Mouse (Mus musculus) hindbrain, embryonic 14.5 days (tissue): ENCODE results near the gene Hipk3. TPM values are rescaled to one million over a fixed set of nuclear protein-coding genes. Genes with fewer than 3 reads are reported as not detected.

Experiments
- ATAC-seq: fragments of 200-750 bp; cut with Nextera tagmentation; 2 replicates; pipeline ENCODE4 v1.8.0; 2017; ENCODE audit warnings: moderate number of reproducible peaks, mild to moderate bottlenecking, moderate TSS enrichment, moderate library complexity; ENCODE audit not compliant: low FRiP score
- DNase-seq: peaks from one replicate; pipeline ENCODE4 v3.0.0-alpha.2; 2015; ENCODE audit warnings: low spot score
- H3K27ac ChIP-seq: fragments of 300-500 bp; sonication (generic); 2 replicates; pipeline ENCODE4 v1.5.1; 2014; ENCODE audit warnings: mild to moderate bottlenecking, moderate library complexity
- H3K27me3 ChIP-seq: fragments of 300-500 bp; sonication (generic); 2 replicates; pipeline ENCODE4 v1.6.1; 2014; ENCODE audit warnings: mild to moderate bottlenecking, low read length, mixed read lengths; ENCODE audit not compliant: control insufficient read depth, insufficient read depth
- H3K36me3 ChIP-seq: fragments of 300-500 bp; sonication (generic); replicated peaks from 2 replicates; pipeline ENCODE4 v1.6.1; 2014; ENCODE audit not compliant: control insufficient read depth, insufficient read depth
- H3K4me1 ChIP-seq: fragments of 300-500 bp; sonication (generic); replicated peaks from 2 replicates; pipeline ENCODE4 v1.6.1; 2014; ENCODE audit warnings: antibody characterized with exemption, low read length, mixed read lengths; ENCODE audit not compliant: control insufficient read depth, insufficient read depth
- H3K4me2 ChIP-seq: fragments of 300-500 bp; sonication (generic); replicated peaks from 2 replicates; pipeline ENCODE4 v1.6.1; 2014; ENCODE audit warnings: mild to moderate bottlenecking, moderate library complexity
- H3K4me3 ChIP-seq: fragments of 300-500 bp; sonication (generic); replicated peaks from 2 replicates; pipeline ENCODE4 v1.5.1; 2014; ENCODE audit warnings: mild to moderate bottlenecking, low read length
- H3K9ac ChIP-seq: fragments of 300-500 bp; sonication (generic); 2 replicates; pipeline ENCODE4 v1.6.1; 2014
- H3K9me3 ChIP-seq: fragments of 300-500 bp; sonication (generic); 2 replicates; pipeline ENCODE4 v1.6.1; 2016; ENCODE audit warnings: low read length; ENCODE audit not compliant: control insufficient read depth
- WGBS: fragments of 180-500 bp; shearing (Covaris S2); extraction: QIAGEN DNeasy Blood & Tissue Kit; methylation state at CpG from one replicate; pipeline ENCODE4 v1.1.7; 2014; 5-methylcytosine and 5-hydroxymethylcytosine counted together
- polyA plus RNA-seq: library from polyadenylated mRNA; unstranded; fragments of >200 nt; fragmentation: Nextera tagmentation; extraction: Ambion mirVana; gene quantifications from 2 replicates; pipeline ENCODE4 v1.2.1, GENCODE M21; 2014

Hipk3 gene
- polyA plus RNA-seq, 1 experiment from 2014 or later, result 13.8 TPM

GRCm38 (mm10) chr2:104497771-104498170, 3.5 kb upstream of the Hipk3 start:
- DNase-seq (no peak), ATAC-seq (no peak)
- no peak overlapping the region for H3K9ac ChIP-seq
- WGBS, result 67% methylated on average over 4 of the region's 4 CpGs
- no peaks in the 10 kb centered on the region for H3K9me3 ChIP-seq
- H3K4me3 ChIP-seq, result no peak overlapping the region
- H3K27me3 ChIP-seq, result no peaks in the 10 kb centered on the region
- peaks cover 7% of the 10 kb centered on the region; the same call in 1 of the 2 replicates for H3K4me1 ChIP-seq
- no peak overlapping the region for H3K4me2 ChIP-seq
- H3K36me3 ChIP-seq, result no peaks in the 10 kb centered on the region
- H3K27ac ChIP-seq, result no peak overlapping the region

- DNase-seq, result no peak
- H3K27me3 ChIP-seq, result no peaks in the 10 kb centered on the region
- WGBS, result 95% methylated on average over 2 of the region's 2 CpGs
- no peaks in the 10 kb centered on the region for H3K9me3 ChIP-seq
- no peaks in the 10 kb centered on the region for H3K36me3 ChIP-seq
- no peak overlapping the region for H3K4me2 ChIP-seq
- H3K4me3 ChIP-seq, result no peak overlapping the region
- peaks cover 7% of the 10 kb centered on the region; the same call in 1 of the 2 replicates for H3K4me1 ChIP-seq
- no peak for ATAC-seq
- H3K9ac ChIP-seq, result no peak overlapping the region
- H3K27ac ChIP-seq, result no peak overlapping the region
Measured at GRCm38 (mm10) chr2:104497231-104497630, 3.0 kb upstream of the Hipk3 start.

GRCm38 (mm10) chr2:104496206-104496605, 2.0 kb upstream of the Hipk3 start:
- Histone ChIP-seq H3K27me3 (no peaks in the 10 kb centered on the region), H3K36me3 (no peaks in the 10 kb centered on the region), H3K9me3 (no peaks in the 10 kb centered on the region), H3K4me2 (no peak overlapping the region), H3K27ac (no peak overlapping the region), H3K4me3 (no peak overlapping the region), H3K4me1 (peaks cover 13% of the 10 kb centered on the region), H3K9ac (no peak overlapping the region)
- 57% methylated on average over 5 of the region's 5 CpGs for WGBS
- no peak for DNase-seq
- no peak for ATAC-seq

GRCm38 (mm10) chr2:104494801-104495185, 547 bp upstream of the Hipk3 start:
- H3K4me3 ChIP-seq, result peak overlapping the region; percentile 75
- H3K27me3 ChIP-seq, result no peaks in the 10 kb centered on the region
- no peaks in the 10 kb centered on the region for H3K36me3 ChIP-seq
- peak overlapping the region; percentile 100 for H3K9ac ChIP-seq
- H3K4me2 ChIP-seq, result peak overlapping the region; percentile 84
- WGBS, result 11% methylated on average over 9 of the region's 9 CpGs
- DNase-seq (no peak), ATAC-seq (no peak)
- no peaks in the 10 kb centered on the region for H3K9me3 ChIP-seq
- peaks cover 13% of the 10 kb centered on the region for H3K4me1 ChIP-seq
- peak overlapping the region; percentile 100 for H3K27ac ChIP-seq

GRCm38 (mm10) chr2:104493021-104493950, 960 bp downstream of the Hipk3 start:
- Histone ChIP-seq H3K4me1 (peaks cover 13% of the 10 kb centered on the region), H3K4me3 (peak overlapping the region; percentile 75), H3K4me2 (peak overlapping the region; percentile 84), H3K27me3 (no peaks in the 10 kb centered on the region), H3K36me3 (no peaks in the 10 kb centered on the region), H3K9me3 (no peaks in the 10 kb centered on the region), H3K9ac (peak overlapping the region; percentile 100), H3K27ac (peak overlapping the region; percentile 100)
- WGBS, result 1% methylated on average over 90 of the region's 99 CpGs
- ATAC-seq (peak; percentile 77), DNase-seq (peak; percentile 75)

GRCm38 (mm10) chr2:104491221-104491795, 2.9 kb downstream of the Hipk3 start:
- WGBS, result 51% methylated on average over 2 of the region's 2 CpGs
- Histone ChIP-seq H3K4me1 (peaks cover 13% of the 10 kb centered on the region), H3K27ac (no peak overlapping the region), H3K4me3 (no peak overlapping the region; the same call in 1 of the 2 replicates), H3K9ac (no peak overlapping the region), H3K27me3 (no peaks in the 10 kb centered on the region), H3K36me3 (no peaks in the 10 kb centered on the region), H3K4me2 (peak overlapping the region; percentile 21), H3K9me3 (no peaks in the 10 kb centered on the region)
- DNase-seq, result no peak
- no peak for ATAC-seq

GRCm38 (mm10) chr2:104490761-104491160, 3.5 kb downstream of the Hipk3 start:
- no peak for ATAC-seq
- H3K27me3 ChIP-seq, result no peaks in the 10 kb centered on the region
- H3K9ac ChIP-seq, result no peak overlapping the region
- no peaks in the 10 kb centered on the region for H3K36me3 ChIP-seq
- DNase-seq, result no peak
- H3K4me3 ChIP-seq, result no peak overlapping the region
- no peak overlapping the region for H3K27ac ChIP-seq
- H3K4me2 ChIP-seq, result no peak overlapping the region
- peaks cover 13% of the 10 kb centered on the region for H3K4me1 ChIP-seq
- no peaks in the 10 kb centered on the region for H3K9me3 ChIP-seq
- 62% methylated on average over 2 of the region's 2 CpGs for WGBS

GRCm38 (mm10) chr2:104489851-104490250, 4.4 kb downstream of the Hipk3 start:
- Histone ChIP-seq H3K27ac (no peak overlapping the region), H3K9me3 (no peaks in the 10 kb centered on the region), H3K4me2 (no peak overlapping the region), H3K4me3 (no peak overlapping the region), H3K36me3 (no peaks in the 10 kb centered on the region), H3K4me1 (peaks cover 9% of the 10 kb centered on the region), H3K27me3 (no peaks in the 10 kb centered on the region), H3K9ac (no peak overlapping the region)
- DNase-seq (no peak), ATAC-seq (no peak)
- WGBS, result 84% methylated on average over 2 of the region's 2 CpGs

- Histone ChIP-seq H3K27me3 (no peaks in the 10 kb centered on the region), H3K36me3 (no peaks in the 10 kb centered on the region), H3K4me3 (no peak overlapping the region), H3K4me1 (no peaks in the 10 kb centered on the region), H3K4me2 (no peak overlapping the region), H3K9me3 (no peaks in the 10 kb centered on the region), H3K27ac (no peak overlapping the region), H3K9ac (no peak overlapping the region)
- no peak for ATAC-seq
- WGBS, result 61% methylated on average over 5 of the region's 5 CpGs
- no peak for DNase-seq
Measured at GRCm38 (mm10) chr2:104484438-104484837, 9.8 kb downstream of the Hipk3 start.
